Mouse (Mus musculus) kidney, postnatal 10 days (tissue): ENCODE measurements around the gene Osgep.
A peak's percentile ranks its signal among the peaks of the same experiment; 100 is the strongest.
"Not testable (repeated sequence)": the region's sequence is repeated elsewhere in the genome, so short reads cannot be mapped to it uniquely, and the experiment has no call there.

Experiments
- DNase-seq: peaks from one replicate; pipeline ENCODE4 v3.0.0; 2021; ENCODE audit warnings: mixed read lengths

The Osgep gene

DNA sequence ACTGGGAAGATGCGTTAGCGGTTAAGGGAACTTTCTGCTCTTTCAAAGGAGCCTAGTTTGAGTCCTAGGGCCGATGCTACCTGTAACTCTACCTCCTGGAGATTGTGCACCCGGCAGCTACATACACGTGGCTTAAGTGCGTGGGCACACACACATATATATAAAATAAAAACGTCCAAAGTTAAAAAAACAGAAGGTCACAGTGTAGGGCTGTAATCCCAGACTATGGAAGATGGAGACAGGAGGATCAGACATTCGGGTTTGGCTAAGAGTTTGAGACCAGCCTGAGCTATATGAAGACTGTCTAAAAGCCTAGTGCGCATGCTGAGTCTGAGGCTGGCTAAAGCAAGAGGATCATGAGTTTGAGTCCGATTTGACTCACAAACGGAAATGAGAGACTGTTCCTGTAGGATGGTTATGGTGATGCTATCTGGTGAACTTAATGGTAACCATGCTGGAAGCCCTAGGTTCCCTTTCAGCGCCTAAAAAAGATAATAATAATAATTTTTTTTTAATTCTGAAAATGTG, 6.9 kb upstream of the Osgep start:
- DNase-seq = no peak

DNA sequence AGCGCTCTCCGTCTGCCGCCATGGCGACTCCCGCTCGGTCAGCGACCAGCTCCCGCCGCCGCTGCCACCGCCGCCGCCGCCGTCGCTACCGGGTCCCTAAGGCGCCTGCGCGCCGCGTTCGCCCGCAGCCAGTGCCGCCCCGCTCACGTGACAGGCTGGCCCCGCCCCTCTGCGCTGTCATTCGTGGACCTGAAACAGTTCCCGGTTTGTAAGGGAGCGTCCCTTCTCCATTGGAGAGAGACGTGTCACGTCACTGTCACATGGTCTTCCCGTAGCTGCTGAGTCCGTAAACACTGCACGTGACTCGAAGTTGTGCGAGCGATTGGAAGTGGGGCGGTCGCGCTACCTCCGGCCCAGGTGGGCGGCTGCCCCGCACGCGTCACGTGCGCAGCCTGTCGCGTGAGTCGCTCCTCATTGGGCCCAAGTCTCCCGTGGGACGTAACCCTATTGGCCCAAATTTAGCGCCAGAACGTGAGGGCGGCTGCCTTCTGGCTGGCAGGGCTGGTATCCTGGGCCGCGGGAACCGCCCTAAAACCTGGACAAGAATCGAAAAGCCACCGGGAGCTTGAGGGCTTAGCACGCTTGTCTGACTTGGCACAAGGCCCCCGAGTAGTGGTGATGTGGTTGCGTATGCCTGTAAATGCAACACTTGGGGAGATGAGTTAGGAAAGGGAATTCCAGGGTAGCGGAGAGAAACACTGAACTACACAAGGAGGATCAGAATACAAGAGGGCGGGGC, 6.2 kb upstream of the Osgep start, which contains the start of the genes Pip4p1 and Pnp:
Gene Pip4p1, minus strand, starts transcription at position 103 of the 739 bp plus-strand sequence.
Gene Pnp, plus strand, starts transcription at position 329 of the 739 bp plus-strand sequence.
- peak; percentile 100 for DNase-seq

DNA sequence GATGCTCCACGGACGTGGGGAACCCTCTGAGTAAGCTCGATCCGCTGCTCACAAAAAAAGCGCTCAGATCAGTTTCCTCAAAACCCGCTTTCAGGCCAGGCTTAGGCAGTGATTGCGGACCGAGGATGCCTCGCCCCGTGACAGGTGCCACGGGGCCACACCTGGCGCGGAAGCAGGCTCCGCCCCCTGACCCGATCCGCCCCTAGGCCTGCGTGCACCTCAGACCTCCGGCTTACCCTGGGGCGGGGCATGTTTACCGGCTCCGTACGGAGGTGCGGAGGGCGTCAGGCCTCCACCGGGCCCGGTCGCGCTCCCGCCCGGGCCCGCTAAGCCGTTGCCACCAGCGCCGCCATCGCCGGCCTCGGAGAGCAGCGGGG, 5.7 kb upstream of the Osgep start:
- peak; percentile 77 for DNase-seq

DNA sequence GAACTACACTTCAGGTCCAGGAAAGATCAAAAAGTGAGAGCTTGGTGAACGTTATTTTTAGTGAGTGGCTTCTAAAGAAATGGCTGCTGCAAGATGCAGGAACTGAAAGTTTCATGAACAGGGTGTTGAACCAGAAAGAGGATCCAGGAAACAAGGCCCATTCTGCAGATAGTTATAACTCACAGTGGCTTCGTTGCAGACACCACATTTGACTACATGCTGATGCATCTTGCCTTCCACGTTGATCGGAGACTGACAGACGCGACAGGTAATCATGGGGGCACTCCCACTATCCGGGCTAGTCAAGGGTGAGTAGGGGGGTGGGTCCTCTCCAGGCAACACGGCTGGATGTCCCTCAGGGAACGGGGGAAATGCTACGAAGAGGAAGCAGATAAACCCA, 5.3 kb upstream of the Osgep start:
- no peak for DNase-seq

DNA sequence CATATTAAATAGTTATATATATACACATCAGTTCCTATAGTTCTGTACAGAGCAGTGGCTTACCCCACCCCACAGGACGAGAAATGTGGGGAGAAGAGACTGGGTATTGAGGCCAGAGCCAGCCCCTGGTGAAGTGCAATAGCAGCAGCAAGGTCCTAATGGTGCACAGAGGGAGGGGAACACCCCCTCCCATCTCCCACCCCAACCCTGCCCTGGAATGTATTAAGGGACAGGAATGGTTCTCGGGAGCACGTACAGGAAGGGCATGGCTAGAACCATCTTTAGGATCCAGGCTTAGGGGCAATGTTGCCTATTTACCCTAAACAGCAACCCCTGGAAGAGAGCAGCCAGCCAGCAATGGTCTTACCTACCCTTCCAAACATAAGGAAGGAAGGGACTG, 2.7 kb upstream of the Osgep start:
- DNase-seq = no peak

DNA sequence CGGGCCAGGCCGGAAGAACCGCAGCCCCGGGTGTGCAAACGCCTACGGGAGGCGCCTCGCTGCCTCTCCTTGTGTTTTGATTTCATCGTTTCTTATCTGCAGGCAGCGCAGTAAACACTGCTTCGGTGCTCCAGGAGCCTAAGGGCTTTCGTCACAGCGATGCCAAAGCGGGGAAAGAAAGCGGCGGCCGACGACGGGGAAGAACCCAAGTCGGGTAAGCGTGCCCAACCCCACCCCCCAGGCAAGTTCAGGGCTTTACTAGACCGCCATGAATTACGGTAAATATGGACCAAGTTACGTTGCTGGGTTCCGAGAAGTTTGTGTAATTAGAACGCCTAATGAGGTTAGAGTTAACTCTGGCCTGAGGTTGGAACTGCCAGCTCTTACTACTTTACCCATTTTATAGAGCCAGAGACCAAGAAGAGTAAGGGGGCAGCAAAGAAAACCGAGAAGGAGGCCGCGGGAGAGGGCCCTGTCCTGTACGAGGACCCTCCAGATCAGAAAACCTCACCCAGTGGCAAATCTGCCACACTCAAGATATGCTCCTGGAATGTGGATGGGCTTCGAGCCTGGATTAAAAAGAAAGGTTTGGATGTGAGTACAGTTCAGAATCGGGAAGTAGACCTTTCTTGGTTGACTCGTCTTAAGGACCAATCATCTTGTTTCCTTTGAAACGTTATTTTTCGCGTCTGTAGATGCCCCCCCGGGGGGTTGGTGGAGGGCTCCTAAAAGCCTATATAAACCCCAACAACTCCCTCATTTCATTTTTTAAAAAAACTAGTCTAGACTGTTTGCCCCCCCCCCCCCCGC, 623 bp upstream of the Osgep start:
- no peak for DNase-seq

DNA sequence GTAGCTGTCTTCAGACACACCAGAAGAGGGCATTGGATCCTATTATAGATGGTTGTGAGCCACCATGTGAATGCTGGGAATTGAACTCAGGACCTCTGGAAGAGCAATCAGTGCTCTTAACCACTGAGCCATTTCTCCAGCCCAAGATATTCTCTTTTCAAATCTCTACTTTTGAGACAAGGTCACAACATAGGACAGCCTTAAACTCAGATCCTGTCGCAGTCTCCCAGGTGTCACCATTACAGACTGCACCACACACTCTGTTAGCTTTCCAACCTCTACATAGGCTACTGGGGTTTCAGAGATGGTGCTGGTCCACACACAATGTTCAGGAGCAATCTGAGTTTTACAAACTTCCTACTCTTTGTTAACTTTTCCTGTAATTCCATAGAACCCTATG, 1.3 kb downstream of the Osgep start:
- not testable (repeated sequence) for DNase-seq

DNA sequence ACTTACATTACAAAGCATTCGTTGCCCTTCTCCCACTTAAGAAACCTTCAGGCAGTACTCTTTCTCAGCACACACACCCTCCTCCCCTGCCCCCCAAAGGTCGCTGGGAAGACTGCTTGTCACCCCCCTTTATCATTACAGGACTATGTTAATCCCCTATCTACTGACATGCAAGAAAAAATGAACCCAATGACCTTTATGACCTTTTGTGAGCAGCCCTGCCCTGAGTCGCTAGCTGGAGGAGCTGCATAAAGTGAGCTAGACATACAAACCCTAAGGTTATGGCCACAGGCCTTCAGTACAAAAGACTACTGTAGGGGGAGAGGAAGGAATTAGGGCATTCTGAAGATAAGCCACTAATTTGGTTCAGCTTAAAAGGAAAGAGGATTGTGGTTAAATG, 13.3 kb downstream of the Osgep start:
- no peak for DNase-seq

DNA sequence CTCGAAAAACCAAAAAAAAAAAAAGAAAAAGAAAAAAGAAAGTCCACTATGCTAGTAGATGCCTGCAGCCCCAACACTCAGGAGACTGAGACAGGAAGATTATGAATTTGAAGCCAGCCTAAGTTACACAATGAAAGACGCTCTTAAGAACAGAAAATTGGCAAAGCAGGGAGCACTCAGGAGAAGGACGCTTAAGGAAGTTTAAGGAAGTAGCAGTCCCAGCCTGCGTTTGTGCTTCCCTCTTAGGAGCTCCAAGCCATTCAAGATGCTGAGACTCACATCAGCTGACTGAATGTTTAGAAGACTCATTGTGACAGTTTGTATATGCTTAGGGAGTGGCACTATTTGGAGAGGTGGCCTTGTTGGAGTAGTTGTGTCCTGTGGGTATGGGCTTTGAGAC, 16.6 kb downstream of the Osgep start:
- no peak for DNase-seq

DNA sequence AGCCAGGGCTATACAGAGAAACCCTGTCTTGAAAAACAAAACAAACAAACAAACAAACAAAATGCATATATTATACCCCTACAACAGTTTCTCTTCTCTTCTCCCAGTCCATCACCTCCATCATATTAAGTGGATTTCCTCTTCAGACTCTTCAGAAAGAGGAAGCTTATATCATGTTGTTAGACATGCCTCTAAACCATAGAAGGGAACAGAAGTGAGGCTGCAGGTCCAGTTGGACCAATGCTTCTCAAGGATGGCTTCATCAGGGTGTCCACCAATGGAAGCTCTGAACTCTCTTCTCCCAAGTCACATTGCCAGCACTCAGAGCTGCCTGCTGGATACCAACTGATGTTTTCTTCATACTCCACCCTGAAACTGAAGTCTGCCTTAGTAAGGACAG, 19.4 kb downstream of the Osgep start:
- DNase-seq = not testable (repeated sequence)

DNA sequence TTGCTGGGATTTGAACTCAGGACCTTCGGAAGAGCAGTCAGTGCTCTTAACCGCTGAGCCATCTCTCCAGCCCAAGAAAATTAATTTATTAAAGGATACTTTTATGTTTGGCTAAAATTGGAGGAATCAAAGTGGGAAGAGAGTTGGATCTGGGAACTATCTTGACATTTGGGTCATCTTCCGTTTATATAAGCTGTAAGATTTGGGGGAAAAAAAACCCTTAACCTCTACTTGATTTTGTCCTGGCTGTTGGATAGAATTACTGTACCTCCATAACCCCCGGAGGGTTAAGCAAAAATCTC, 19.9 kb downstream of the Osgep start:
- no peak for DNase-seq

DNA sequence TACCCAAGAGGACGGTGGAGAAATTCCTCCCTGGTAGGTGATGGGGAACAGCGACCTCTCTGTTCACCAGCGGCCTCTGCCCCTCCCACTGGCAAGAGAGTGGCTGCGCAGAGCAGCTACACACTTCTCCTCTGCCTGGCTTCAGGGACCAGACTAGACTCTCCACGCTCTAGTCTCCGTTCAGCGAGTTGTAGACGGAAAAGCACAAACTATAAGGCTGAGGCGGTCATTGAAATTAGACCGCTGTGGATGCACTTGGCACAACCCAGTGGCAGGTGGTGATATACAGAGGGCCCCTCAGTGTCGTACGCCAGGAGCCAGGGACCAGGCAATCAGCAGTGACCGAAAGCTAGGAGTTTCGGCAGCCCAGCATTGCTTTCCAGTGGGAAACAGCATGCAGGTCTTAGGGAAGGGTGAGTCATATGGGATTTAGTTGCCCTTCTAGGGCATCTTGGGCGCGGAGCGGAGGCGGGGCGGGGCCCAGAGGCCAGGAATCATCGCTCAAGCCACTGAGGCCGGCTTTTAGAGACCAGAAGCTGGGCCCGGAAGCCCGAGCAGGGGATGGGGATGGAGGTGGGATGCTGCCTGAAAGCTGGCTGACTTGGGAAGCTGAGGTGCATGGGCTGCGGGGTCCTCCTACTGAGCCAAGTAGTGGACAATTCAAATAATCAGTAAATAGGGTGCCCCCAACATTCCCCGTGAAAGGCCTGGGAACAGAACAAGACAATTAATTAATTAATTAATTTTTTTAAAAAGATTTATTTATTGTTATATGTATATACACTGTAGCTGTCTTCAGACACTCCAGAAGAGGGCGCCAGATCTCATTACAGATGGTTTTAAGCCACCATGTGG, 20.5 kb downstream of the Osgep start:
- peak; percentile 48 for DNase-seq

DNA sequence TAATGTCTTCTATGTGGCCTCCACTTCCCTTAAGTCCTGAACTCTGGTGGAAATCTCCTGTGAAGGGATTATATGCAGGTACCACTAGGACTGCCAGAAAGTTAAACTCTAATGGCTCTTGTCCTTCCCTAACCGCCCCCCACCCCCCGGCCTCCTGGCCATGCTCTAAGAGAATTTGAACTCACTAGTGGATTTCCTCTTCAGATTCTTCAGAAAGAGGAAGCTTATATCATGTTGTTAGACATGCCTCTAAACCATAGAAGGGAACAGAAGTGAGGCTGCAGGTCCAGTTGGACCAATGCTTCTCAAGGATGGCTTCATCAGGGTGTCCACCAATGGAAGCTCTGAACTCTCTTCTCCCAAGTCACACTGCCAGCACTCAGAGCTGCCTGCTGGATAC, 26.7 kb downstream of the Osgep start:
- not testable (repeated sequence) for DNase-seq

DNA sequence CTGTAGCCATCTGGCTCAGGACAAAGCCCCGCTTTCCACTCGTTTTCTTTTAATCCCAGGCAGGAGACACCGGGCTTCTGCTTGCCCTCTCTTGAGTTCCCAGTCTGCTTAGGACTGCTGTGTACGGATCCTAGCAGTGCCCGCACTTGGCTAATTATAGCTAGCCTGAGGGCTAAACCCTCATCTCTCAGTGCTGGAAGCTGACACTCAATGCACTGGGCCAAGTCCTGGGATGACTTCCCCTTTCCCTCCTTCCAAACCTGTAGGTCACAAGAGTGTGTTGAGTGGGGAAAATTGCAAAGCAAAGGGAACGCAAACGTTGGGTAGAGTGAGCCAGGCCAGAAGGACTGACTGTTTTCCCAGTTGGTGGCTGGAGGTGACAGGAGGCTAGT, 27.3 kb downstream of the Osgep start, which contains the start of gene Klhl33:
Gene Klhl33, minus strand, starts transcription at position 134 of the 392 bp plus-strand sequence.
- DNase-seq = no peak

DNA sequence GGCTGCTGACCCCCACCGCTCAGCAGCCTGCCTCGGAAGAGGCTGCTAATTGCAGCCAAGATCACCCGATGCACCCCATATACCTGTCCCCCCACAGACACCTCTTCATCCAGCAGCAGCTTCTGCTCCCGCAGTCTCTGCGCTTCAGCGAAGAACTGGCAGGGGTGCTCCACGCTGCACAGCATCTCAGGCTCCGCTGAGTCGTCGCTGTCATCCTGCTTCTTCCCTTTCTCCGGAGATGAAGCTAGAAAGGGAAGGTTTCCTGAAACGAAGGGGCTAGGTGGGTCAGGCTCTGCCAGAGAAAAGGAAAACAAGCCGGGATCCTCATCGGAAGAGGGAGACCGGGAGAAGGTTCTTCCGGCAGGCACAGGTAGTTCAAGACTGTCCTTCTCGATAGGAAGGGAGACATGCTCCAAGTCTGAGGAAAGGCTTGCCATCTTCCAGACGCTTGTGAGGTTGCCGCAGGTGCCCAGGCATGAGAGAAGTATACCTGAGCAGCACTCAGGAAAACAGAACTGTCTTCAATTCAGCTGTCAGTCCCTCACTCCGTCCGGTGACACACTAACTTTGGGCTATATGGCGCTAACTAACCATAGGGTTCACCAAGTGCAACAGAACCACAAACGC, 27.8 kb downstream of the Osgep start:
- DNase-seq = peak; percentile 28

DNA sequence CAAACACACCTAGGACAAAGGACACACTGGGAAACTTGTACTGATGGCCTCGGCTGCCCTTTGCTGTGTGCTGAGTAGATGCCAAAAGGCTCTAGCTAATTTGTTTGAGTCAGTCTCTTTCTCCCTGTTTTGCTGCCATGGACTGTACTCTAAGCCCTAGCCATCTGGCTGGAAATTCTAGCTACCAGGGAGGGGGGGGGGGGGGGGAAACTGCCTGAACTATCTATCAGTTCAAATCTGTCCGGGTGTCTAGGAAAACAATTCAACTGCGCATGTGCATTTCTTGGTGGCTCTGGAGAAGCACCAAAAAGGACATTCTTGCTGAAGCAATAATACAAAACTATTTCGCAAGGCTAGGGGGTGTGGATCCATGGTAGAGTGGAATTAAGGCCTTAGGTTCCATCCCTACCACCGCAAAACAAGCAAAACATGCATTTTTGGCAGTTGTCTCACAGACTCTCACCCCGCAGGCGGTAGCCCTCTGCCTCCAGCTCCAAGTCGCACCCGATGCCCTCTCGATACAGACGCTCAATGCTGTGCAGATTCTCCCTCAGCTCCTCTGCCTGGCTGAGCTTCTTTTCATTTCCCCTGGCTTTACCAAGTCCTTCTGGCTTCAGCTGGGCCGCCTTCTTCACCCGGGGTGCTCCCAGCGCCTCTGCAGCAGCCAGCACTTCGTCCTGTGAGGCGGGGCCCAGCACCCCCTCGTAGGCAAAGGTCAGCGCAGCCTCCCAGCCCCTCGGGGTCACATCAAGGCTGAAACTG, 28.5 kb downstream of the Osgep start:
- DNase-seq = peak; percentile 60

DNA sequence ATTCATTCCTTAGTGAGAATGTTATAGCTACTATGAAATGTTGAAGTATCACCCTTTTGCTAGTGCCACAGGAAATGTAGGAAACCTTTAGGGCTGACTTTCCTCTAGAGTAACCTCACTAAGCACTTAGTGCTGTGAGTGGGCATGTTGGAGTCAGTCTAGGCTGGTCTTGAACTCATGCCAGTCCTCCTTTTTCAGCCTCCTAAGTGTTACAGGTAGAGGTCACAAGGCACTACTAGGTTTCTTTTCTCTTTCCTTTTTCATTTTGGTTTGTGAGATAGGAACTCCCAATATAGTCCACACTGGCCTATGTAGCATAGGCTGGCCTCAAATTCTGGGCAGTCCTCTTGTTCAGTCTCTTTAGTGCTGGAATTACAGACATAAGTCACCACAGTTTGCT, 29.3 kb downstream of the Osgep start:
- no peak for DNase-seq

DNA sequence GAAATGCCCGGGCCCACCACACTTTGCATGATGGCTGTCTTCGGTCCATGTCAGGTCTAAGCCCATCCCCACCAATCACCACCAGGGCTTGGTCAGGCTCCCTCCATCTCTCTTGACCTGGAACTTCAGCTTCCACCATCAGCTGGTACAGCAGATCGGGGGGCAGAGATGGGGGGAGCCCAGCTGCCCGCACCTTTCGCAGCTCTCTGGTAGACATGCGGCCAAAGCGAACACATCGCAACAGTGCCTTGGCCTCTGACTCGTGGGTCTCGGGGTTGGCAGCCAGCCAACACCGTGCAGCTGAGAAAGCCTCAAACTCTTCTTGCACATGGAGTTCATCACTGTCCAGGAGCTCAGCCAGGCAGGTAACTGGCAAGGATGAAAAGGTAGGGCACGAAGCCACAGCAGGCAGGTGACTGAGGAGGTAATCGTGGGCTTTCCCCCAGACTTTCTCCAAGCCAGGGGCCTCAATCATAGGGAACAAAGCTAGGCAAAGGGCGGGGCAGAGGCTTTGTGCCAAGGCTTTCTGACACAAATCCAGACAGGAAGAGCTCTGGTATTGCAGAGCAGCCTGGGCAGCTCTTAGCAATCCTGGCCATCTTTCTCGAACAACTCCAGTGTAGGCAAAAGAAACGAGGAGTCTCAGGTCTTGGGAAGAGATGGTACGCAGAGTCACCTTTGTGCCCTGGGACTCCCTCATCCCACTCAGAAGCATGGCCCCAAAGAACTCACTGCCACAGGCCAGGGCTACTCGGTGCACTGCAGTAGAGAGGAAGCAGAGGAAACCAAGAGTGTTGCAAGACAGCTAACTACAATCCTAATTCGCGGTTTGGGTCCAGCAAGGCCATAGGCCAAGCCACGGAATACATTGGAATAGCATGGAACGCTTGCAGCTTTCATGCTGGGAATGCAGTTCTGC, 31.9 kb downstream of the Osgep start:
- DNase-seq = no peak

DNA sequence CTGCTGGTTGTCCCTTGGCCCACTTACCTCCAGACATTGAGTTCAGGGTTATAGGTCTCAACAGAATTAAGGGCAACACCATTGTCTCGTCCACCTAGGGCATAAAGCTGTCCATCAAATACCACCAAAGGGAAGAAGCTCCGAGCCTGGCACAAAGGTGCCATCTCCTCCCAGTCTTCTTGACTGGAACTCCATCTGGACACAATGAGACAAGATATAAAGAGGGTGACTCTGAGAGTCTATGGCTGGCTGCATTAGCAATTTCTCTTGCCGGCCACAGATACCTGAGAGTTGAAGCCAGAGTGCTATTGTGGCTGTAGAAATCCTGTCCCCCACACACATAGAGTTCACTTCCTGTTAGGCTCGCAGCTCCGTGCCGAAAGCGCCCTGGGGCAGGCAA, 32.6 kb downstream of the Osgep start:
- DNase-seq = no peak

DNA sequence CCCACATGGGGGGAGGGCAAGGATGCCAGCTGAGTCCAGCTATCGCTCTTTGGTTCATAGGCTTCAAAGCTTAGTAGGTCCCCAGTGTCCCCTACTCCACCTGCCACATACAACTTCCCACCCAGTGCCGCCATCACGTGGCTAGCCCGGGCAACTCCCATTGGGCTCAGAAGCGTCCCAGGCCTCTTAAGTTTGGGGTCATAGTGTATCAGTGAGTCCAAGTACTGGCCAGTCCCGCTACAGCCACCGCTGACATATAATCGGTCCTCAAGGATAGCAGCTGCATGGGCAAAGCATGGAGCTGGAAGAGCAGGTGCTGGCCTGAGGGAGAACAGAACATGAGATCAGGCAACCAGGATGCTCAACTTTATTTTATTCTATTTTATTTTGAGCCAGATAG, 33.1 kb downstream of the Osgep start:
- no peak for DNase-seq
